Mouse (Mus musculus) MEL (cell line): ENCODE measurements around the gene Hist1h2aa. TPM values are rescaled to one million over a fixed set of nuclear protein-coding genes. Genes with fewer than 3 reads are reported as not detected.

Experiments
- DNase-seq: peaks from one replicate; pipeline ENCODE4 v3.0.0; 2011; ENCODE audit warnings: low read depth, low spot score
- H3K27ac ChIP-seq: 2 replicates; pipeline ENCODE4 v1.5.1; 2012; ENCODE audit warnings: low read depth, mild to moderate bottlenecking, control low read depth, low read length, moderate library complexity; ENCODE audit not compliant: control insufficient read depth
- H3K27me3 ChIP-seq, 2 experiments: fragments of 150-350 bp in 1 of 2; sonication (generic) in 1 of 2; 2 replicates each; pipeline ENCODE4 v1.6.1; 2012; ENCODE audit warnings: low read length in 2 of 2, mild to moderate bottlenecking in 2 of 2, improper control_type of control experiment in 1 of 2, moderate library complexity in 1 of 2; ENCODE audit not compliant: insufficient read depth in 2 of 2, control insufficient read depth in 1 of 2
- H3K36me3 ChIP-seq, 2 experiments: 2 replicates each; pipeline ENCODE4 v1.6.1; 2012 to 2014; ENCODE audit warnings: low read length in 2 of 2, improper control_type of control experiment in 1 of 2, inconsistent platforms in 1 of 2, mild to moderate bottlenecking in 1 of 2; ENCODE audit not compliant: insufficient read depth in 2 of 2, control insufficient read depth in 1 of 2
- H3K4me1 ChIP-seq, 2 experiments: fragments of 150-350 bp in 1 of 2; sonication (generic) in 1 of 2; 2 replicates each; pipeline ENCODE4 v1.6.1; 2012; ENCODE audit warnings: low read length in 2 of 2, improper control_type of control experiment in 1 of 2, mild to moderate bottlenecking in 1 of 2; ENCODE audit not compliant: insufficient read depth in 2 of 2, control insufficient read depth in 1 of 2
- H3K4me3 ChIP-seq, 2 experiments: fragments of 150-350 bp in 1 of 2; sonication (generic) in 1 of 2; 2 replicates each; pipeline ENCODE4 v1.5.1; 2012; ENCODE audit warnings: low read depth in 2 of 2, low read length in 2 of 2, mild to moderate bottlenecking in 2 of 2, moderate library complexity in 2 of 2, control low read depth in 1 of 2, improper control_type of control experiment in 1 of 2; ENCODE audit not compliant: control insufficient read depth in 1 of 2, insufficient read depth in 1 of 2
- H3K79me2 ChIP-seq: 2 replicates; pipeline ENCODE4 v1.6.1; 2012; ENCODE audit warnings: mild to moderate bottlenecking, low read length, moderate library complexity; ENCODE audit not compliant: control insufficient read depth, poor library complexity, insufficient read depth
- H3K9ac ChIP-seq: 2 replicates; pipeline ENCODE4 v1.6.1; 2012; ENCODE audit warnings: low read depth, mild to moderate bottlenecking, control low read depth, low read length, moderate library complexity; ENCODE audit not compliant: control insufficient read depth, poor library complexity, severe bottlenecking
- H3K9me3 ChIP-seq: fragments of 150-350 bp; sonication (generic); replicated peaks from 2 replicates; pipeline ENCODE4 v1.6.1; 2012; ENCODE audit warnings: mild to moderate bottlenecking, low read length, improper control_type of control experiment, moderate library complexity; ENCODE audit not compliant: insufficient read depth
- BHLHE40 ChIP-seq: IDR thresholded peaks from 2 replicates; pipeline ENCODE4 v1.6.1; 2012; ENCODE audit warnings: low read depth, mild to moderate bottlenecking, inconsistent platforms, low read length, improper control_type of control experiment, borderline replicate concordance
- EP300 ChIP-seq, 2 experiments: IDR thresholded peaks; 2 replicates each; pipeline ENCODE4 v1.6.1; 2011; ENCODE audit warnings: improper control_type of control experiment in 2 of 2, low read length in 2 of 2, low read depth in 1 of 2, mild to moderate bottlenecking in 1 of 2
- ETS1 ChIP-seq: IDR thresholded peaks from 2 replicates; pipeline ENCODE4 v1.6.1; 2012; ENCODE audit warnings: low read depth, mild to moderate bottlenecking, inconsistent platforms, low read length, improper control_type of control experiment, moderate library complexity
- GABPA ChIP-seq: IDR thresholded peaks from 2 replicates; pipeline ENCODE4 v1.6.1; 2012; ENCODE audit warnings: low read depth, mild to moderate bottlenecking, inconsistent platforms, low read length, improper control_type of control experiment, moderate library complexity
- HCFC1 ChIP-seq: IDR thresholded peaks from 2 replicates; pipeline ENCODE4 v1.6.1; 2012; ENCODE audit warnings: low read depth, mild to moderate bottlenecking, inconsistent platforms, low read length, improper control_type of control experiment, moderate library complexity
- KAT2A ChIP-seq: conservative IDR thresholded peaks from 2 replicates; pipeline ENCODE4 v1.6.1; 2012; ENCODE audit warnings: low read depth, low read length, improper control_type of control experiment, inconsistent platforms
- MAZ ChIP-seq: IDR thresholded peaks from 2 replicates; pipeline ENCODE4 v1.6.1; 2012; ENCODE audit warnings: low read depth, mild to moderate bottlenecking, inconsistent platforms, low read length, improper control_type of control experiment
- MYC ChIP-seq: IDR thresholded peaks from 2 replicates; pipeline ENCODE4 v1.6.1; 2011; ENCODE audit warnings: low read depth, mild to moderate bottlenecking, low read length, improper control_type of control experiment, moderate library complexity
- RCOR1 ChIP-seq: IDR thresholded peaks from 2 replicates; pipeline ENCODE4 v1.6.1; 2012; ENCODE audit warnings: low read depth, mild to moderate bottlenecking, inconsistent platforms, low read length, improper control_type of control experiment
- SIN3A ChIP-seq: IDR thresholded peaks from 2 replicates; pipeline ENCODE4 v1.6.1; 2012; ENCODE audit warnings: low read length, improper control_type of control experiment, inconsistent platforms
- TAL1 ChIP-seq: IDR thresholded peaks from 2 replicates; pipeline ENCODE4 v1.6.1; 2012; ENCODE audit warnings: mild to moderate bottlenecking, inconsistent platforms, low read length, moderate library complexity, mixed read lengths
- TBP ChIP-seq: IDR thresholded peaks from 2 replicates; pipeline ENCODE4 v1.8.0; 2011; ENCODE audit warnings: low read depth, low read length, improper control_type of control experiment
- USF1 ChIP-seq: IDR thresholded peaks from 2 replicates; pipeline ENCODE4 v1.6.1; 2014; ENCODE audit warnings: low read depth, mild to moderate bottlenecking, inconsistent platforms, low read length, improper control_type of control experiment, moderate library complexity
- ZC3H11A ChIP-seq: IDR thresholded peaks from 2 replicates; pipeline ENCODE4 v1.6.1; 2012; ENCODE audit warnings: low read depth, mild to moderate bottlenecking, inconsistent platforms, low read length, improper control_type of control experiment
- ZNF384 ChIP-seq: IDR thresholded peaks from 2 replicates; pipeline ENCODE4 v1.6.1; 2012; ENCODE audit warnings: low read depth, mild to moderate bottlenecking, inconsistent platforms, low read length, improper control_type of control experiment
- polyA plus RNA-seq, 2 experiments: library from polyadenylated mRNA; stranded (reverse) in 1 of 2; unstranded in 1 of 2; fragments of >175 nt in 1 of 2; fragments of >200 nt in 1 of 2; gene quantifications; 2 replicates each; pipeline versions ENCODE4 v1.2.1 to v1.2.4; 2012; ENCODE audit warnings: low replicate concordance in 2 of 2, low read depth in 1 of 2; ENCODE audit not compliant: insufficient read length in 2 of 2, insufficient read depth in 1 of 2, missing spikeins in 1 of 2
- total RNA-seq: library from RNA; depleted of rRNA; stranded (reverse); fragments of 300-350 nt; gene quantifications from 2 replicates; pipeline ENCODE4 v1.2.3, GENCODE M21; 2012

The Hist1h2aa gene
- total and polyA plus RNA-seq, 3 experiments, result 1.6 TPM; not detected in 2

- Histone ChIP-seq H3K9ac (no peak overlapping the region), H3K27me3 (peaks cover 0 to 1% of the 10 kb centered on the region in 2 experiments; a peak in 1 of 4 replicates)
- no peak for TF ChIP-seq SIN3A
- no peak for TF ChIP-seq USF1
- TF ChIP-seq MYC, result no peak
- no peak for TF ChIP-seq EP300 (IDR thresholded peaks at IDR 0.05; ENCODE audit: low read depth in 1 of 2, low read length in 2 of 2)
- TF ChIP-seq TAL1, result no peak
- TF ChIP-seq RCOR1, result no peak
- TF ChIP-seq KAT2A, result no peak
- TF ChIP-seq ETS1, result no peak
- TF ChIP-seq TBP, result no peak
- TF ChIP-seq ZC3H11A, result no peak
- no peak for TF ChIP-seq GABPA
Observed at GRCm38 (mm10) chr13:23925792-23926191, 8.5 kb upstream of the Hist1h2aa start.

GRCm38 (mm10) chr13:23928637-23929036 is 5.6 kb upstream of the Hist1h2aa start:
- H3K4me1 ChIP-seq, result no peaks in the 10 kb centered on the region

More at GRCm38 (mm10) chr13:23925792-23926191, 8.5 kb upstream of the Hist1h2aa start:
- Histone ChIP-seq H3K36me3 (no peaks in the 10 kb centered on the region), H3K9me3 (no peaks in the 10 kb centered on the region), H3K27ac (no peak overlapping the region), H3K79me2 (no peaks in the 10 kb centered on the region), H3K4me1 (no peaks in the 10 kb centered on the region), H3K4me3 (no peak overlapping the region)
- DNase-seq, result no peak

GRCm38 (mm10) chr13:23930461-23930860 is 3.8 kb upstream of the Hist1h2aa start:
- Histone ChIP-seq H3K9ac (no peak overlapping the region), H3K36me3 (no peaks in the 10 kb centered on the region), H3K4me3 (no peak overlapping the region), H3K4me1 (no peaks in the 10 kb centered on the region), H3K79me2 (no peaks in the 10 kb centered on the region), H3K27ac (no peak overlapping the region), H3K9me3 (no peaks in the 10 kb centered on the region), H3K27me3 (peaks cover 0 to 5% of the 10 kb centered on the region in 2 experiments; a peak in 3 of 4 replicates)
- DNase-seq, result no peak
- no peak for TF ChIP-seq MAZ
- TF ChIP-seq ZNF384, result no peak
- TF ChIP-seq KAT2A, result no peak

More at GRCm38 (mm10) chr13:23928637-23929036, 5.6 kb upstream of the Hist1h2aa start:
- H3K36me3 ChIP-seq, result no peaks in the 10 kb centered on the region
- H3K4me3 ChIP-seq, result no peak overlapping the region
- H3K27me3 ChIP-seq, result peaks cover under 1 to 2% of the 10 kb centered on the region in 2 experiments; a peak in 3 of 4 replicates
- no peak for TF ChIP-seq RCOR1
- TF ChIP-seq BHLHE40, result no peak
- no peak for TF ChIP-seq HCFC1
- H3K79me2 ChIP-seq, result no peaks in the 10 kb centered on the region
- H3K9me3 ChIP-seq, result no peaks in the 10 kb centered on the region
- no peak for DNase-seq
- no peak overlapping the region for H3K27ac ChIP-seq
- no peak overlapping the region for H3K9ac ChIP-seq
